Mouse (Mus musculus): ENCODE measurements at regions not wholly inside any gene's neighbourhood (a gene's known extent, or its start where the extent isn't known, plus 50 kb on each side); places are given as distances from the start of the nearest gene placed in this dataset.
A peak's percentile ranks its signal among the peaks of the same experiment; 100 is the strongest.
"Not testable (repeated sequence)": the region's sequence is repeated elsewhere in the genome, so short reads cannot be mapped to it uniquely, and the experiment has no call there.

- not testable (repeated sequence) for DNase-seq
Observed at GRCm38 (mm10) chr1:157622156-157622555, 115.6 kb downstream of the Sec16b start.

DNA sequence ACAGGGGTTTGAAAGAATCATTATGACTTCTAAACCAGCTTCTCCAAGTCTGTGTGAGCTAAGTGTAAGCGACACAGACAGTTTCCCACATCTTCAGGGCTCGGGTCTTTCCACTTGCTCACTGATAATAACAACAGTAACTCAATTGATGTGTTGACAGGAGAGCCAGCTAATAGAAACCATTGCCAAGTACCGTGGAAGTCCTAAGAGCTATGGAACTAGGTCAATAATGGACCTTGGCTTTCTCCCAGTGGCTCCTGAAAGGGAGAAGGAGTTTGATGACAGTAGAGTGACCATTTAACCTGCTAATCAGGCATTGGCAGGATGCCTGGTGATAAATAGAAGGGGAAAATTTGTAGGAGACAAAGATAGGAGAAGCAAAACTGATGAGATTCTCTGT, 126.1 kb downstream of the Sec16b start:
- DNase-seq, result no peak

GRCm38 (mm10) chr1:157633470-157633869, 126.9 kb downstream of the Sec16b start:
- DNase-seq, result no peak

- DNase-seq, result no peak
Observed at GRCm38 (mm10) chr1:157635776-157636175, 129.2 kb downstream of the Sec16b start.

DNA sequence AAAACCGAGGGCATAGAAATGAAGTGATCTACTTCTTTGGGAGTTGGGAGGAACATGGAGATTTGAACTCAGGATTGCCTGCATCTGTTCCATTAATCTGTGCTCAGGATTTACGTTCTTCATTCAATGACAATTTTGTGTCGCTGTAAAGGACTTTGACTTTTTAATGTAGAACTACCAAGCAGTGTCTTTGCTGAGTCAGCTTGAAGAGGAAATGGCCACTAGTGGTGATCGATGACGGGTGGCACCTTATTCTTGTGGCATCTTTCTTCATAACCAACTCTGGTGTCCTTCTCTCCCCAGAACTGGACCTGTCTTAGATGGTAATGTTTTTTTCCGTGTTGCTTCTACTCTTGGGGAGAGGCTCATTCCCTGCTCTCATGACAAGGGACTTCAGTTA, 137.0 kb downstream of the Sec16b start:
- DNase-seq, result no peak

- no peak for DNase-seq
Observed at GRCm38 (mm10) chr1:157645682-157646421, 139.3 kb downstream of the Sec16b start.

- no peak for DNase-seq
Observed at GRCm38 (mm10) chr1:157655446-157655845, 148.9 kb downstream of the Sec16b start.

GRCm38 (mm10) chr1:157669626-157670025, 163.1 kb downstream of the Sec16b start:
- no peak for DNase-seq

- DNase-seq, result no peak
Observed at GRCm38 (mm10) chr1:157684356-157684755, 177.8 kb downstream of the Sec16b start.

DNA sequence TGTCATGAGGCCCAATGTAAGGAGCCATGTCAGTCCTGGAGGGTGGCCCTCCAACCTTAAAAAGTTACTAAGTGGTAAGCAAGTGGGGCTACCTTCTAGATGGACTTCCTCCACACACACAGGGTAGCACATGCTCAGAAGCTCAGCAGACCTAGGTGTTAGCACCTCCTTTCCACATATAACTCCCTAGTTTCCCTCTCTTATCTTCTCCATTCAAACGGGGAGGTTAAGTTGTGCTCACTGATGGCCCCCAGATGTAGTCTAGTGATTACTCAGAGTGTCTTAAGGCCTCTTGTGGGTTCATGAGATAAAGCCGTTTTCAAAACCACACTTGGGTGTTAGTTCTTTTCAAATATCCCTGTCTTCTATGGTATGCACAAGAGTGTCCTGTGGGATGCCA, 188.7 kb downstream of the Sec16b start:
- DNase-seq, result no peak

GRCm38 (mm10) chr1:157703639-157704038, 197.1 kb downstream of the Sec16b start:
- no peak for DNase-seq

DNA sequence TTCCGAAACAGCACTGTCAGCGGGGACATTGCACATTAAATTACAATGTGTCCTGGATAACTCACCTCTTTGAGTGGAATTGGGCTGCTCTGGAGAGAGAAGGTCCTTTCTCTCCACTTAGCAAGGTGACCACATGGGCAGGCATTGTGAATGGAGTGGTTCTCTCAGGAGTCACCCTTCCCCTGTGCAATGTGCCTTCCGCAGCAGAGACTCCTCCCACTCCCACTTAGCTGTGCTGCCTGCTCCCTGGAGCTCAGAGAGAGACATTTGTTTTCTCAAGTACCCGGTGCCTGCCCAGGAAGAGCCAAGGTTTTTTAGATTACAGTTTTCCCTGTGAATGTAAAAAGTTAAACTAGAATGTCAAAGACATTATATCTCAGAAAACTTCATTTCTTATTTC, 198.8 kb downstream of the Sec16b start:
- peak; percentile 13 to 29 for DNase-seq

DNA sequence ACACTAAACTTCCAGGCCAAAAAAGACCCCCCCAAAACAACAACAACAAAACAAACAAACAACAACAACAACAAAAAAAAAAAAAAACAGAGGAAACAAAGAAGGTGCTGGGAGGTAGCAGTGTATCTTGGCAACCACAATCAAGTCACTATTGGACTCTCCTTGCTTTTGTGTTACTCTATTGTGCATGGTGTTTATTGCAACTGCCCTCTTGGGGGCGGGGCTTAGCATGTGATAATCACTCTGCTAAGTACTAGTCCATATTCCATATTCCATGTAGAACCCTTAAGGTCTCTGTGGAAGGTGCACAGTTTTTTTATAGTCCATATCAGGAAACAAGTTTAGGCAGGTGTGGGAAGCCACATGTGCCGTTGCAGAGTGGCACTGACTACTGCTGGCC, 200.7 kb downstream of the Sec16b start:
- no peak for DNase-seq

GRCm38 (mm10) chr1:157709117-157709516, 202.6 kb downstream of the Sec16b start:
- no peak for DNase-seq

GRCm38 (mm10) chr1:157710870-157711269, 204.3 kb downstream of the Sec16b start:
- DNase-seq, result no peak

DNA sequence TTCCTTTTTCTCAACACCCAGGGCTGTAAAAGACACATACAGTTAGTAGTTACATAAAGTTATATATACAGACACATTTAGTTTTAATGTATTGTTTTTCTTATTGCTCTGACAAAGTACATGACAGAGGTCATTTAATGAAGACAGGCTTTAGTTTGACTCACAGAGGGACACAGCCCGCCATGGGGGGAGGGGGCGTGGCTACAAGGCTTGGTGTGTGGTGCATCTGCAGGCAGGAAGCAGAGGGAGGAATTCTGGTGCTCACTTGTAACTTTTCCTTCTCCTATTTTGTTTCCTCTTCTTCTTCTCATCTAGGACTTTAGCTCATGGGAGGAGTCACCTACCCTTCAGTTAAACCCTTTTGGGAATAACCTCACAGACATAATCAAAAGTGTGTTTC, 206.0 kb downstream of the Sec16b start:
- DNase-seq, result no peak

DNA sequence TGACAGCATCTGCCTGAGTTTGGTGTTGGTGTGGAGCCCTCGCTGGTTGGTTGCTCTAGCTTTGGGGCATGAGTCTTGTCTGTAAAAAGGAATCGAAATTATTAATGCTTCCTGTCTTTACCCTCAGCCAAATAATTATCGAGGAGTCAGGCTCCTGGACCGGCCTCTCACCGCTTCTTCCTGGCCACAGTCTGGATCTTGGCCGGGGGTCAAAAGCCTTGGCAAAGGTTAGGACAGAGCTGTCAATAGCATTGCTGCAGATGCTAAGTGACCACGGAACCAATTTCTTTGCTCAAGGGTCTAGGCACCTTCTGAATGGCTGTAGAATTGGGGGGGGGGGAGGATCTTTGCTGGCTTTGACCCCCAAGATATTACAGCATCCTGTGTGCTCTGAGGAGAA, 207.3 kb downstream of the Sec16b start:
- DNase-seq, result no peak

DNA sequence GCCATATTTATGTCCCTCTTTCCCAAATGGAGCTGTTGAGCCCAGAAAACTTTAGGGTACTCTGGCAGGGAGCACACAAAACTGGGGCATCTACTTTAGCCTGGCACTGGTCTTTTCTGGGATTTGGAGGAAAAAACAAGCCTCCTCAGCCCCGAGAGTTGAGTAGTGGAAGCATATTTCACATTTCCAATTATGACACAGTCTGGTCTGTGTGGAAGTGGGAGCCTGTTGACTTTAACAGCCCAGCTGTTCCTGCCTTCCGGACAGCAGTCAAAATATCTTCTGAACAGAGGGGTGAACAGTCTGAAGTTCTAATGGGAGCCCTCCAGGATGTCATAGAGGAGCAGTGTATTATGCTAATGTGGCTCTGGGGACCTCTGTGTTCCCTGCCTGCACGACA, 209.1 kb downstream of the Sec16b start:
- no peak for DNase-seq

DNA sequence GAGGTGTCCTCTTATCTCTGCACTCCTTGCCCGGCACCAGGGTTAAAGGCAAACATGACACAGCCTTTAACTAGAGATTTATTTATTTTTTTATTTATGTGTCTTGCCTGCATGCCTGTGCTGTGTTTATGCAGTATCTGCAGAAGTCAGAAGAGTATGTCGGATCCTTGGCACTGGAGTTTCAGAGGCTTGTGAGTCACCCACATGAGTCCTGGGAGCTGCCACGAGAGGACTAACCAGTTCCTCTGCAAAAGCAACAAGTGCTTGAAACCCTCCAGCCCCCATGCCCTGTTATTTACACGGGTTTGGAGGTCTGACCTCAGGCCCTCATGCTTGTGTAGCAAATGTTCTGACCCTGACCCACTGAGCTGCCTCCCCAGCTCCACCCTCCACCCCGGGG, 210.6 kb downstream of the Sec16b start:
- no peak for DNase-seq

DNA sequence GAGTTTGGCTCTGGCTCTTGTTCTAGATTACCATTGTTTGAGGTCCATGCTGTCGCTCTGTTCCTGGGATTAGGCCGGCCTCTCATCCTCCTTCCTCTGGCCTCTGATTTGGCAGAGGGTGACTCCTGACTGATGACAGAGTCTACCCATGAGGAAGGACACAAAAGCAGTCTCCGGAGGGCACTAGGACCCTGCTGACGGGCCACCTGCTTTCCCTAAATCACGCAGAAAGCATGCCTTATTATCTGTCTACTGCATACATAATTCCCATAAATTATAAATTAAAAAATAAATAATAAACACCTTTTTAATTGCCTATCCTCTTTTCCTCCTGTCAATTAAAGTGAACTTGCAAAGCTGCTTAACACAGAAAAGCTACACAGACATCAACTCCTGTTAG, 215.4 kb downstream of the Sec16b start:
- no peak for DNase-seq

GRCm38 (mm10) chr1:157731124-157731523, 224.6 kb downstream of the Sec16b start:
- no peak for DNase-seq

- no peak for DNase-seq
Observed at GRCm38 (mm10) chr1:157740725-157741665, 234.5 kb downstream of the Sec16b start.

- peak in 1 of 2 experiments; percentile 28 for DNase-seq
Observed at GRCm38 (mm10) chr1:157745611-157746010, 239.1 kb downstream of the Sec16b start.

DNA sequence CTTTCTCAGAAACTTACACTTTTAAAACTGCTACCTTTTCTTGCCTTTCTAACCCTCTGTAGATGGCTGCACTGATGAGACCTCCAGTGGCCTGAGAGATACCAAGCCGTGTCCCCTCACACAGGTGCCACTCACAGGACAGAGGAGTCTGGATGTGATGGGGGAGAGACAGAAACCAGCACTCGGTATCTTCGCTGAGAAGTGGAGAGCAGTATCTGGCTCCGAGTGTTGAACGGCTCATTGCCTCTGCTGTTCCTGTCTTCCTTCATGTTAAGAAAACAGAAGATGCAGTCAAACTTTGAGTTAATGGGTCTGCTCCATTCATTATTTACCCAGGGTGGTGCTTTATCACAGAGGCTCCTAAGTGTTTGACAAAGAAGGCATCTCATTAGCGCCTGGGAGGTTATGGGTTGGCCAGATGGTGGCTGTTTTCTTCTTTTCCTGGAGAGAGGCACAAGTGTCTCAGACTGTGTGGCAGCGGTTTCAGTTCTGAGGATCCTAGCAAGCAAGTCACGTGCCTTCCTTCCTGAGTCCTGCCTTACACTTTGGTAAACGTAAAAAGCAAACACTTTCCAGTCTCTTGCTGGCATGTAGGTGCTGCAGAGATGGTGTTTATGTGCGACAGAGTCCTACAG, 248.6 kb downstream of the Sec16b start:
- no peak for DNase-seq

All from lung, postnatal 4 days (tissue).